18 mouse cellular contexts compared by ENCODE assay signal in genomic region chr12:72538571-72538970, GRCm38 (mm10). TPM values are rescaled to one million over a fixed set of nuclear protein-coding genes. Genes with fewer than 3 reads are reported as not detected.
DNase-seq lines count a peak whose midpoint lies in the region; ATAC-seq and TF ChIP-seq lines count a peak whose summit lies in the region.
"Had no signal": no experiment of that assay in that cellular context is flagged by ENCODE, and none has a peak within 500 bp of the region (broad histone marks: within the 10 kb centered on the region; RNA-seq: fewer than 3 reads in every experiment).

No protein-coding gene starts in this region.

- intact Hi-C loops in left cerebral cortex, postnatal 4 days (cut with DNase I), result no loop called here
- intact Hi-C loops in left cerebral cortex, adult 2 months (cut with DNase I), result loop anchor here (5.0 kb wide), 2 partner anchors 124 to 224 kb away; partner anchors contain the start of gene Dhrs7

- ATAC-seq in frontal cortex, adult (ENCODE audit: low TSS enrichment), result peak; percentile 69
- ATAC-seq in granulocyte monocyte progenitor cell, adult 5-6 weeks (replicated peaks; ENCODE audit: poor library complexity, severe bottlenecking), result no peak
- ATAC-seq: intestine, embryonic 16.5 days had no signal

- H3K27ac ChIP-seq in left cerebral cortex, adult 2 months, result no peak overlapping the region
- H3K27ac ChIP-seq: heart, adult 2 months; hindbrain, embryonic 13.5 days; kidney, postnatal 0 days; limb, embryonic 12.5 days; liver, embryonic 15.5 days; midbrain, embryonic 10.5 days had no signal

- no peak for TF ChIP-seq CTCF in left cerebral cortex, adult 2 months (IDR thresholded peaks at IDR 0.05)

- no peak overlapping the region for H3K4me3 ChIP-seq in left cerebral cortex, adult 2 months
- H3K4me3 ChIP-seq: heart, adult 2 months; hindbrain, embryonic 13.5 days; limb, embryonic 12.5 days; liver, embryonic 15.5 days; midbrain, embryonic 10.5 days had no signal

- DNase-seq in left cerebral cortex, adult 11 months (ENCODE audit: low spot score), result peak; percentile 24
- no peak for DNase-seq in left cerebral cortex, postnatal 4 days
- DNase-seq in left cerebral cortex, adult 2 months (ENCODE audit: extremely low spot score in 1 of 2, low spot score in 2 of 2), result peak; percentile 31 to 33
- peak; percentile 23 for DNase-seq in right cerebral cortex, postnatal 14 days
- no peak for DNase-seq in adrenal gland, postnatal 4 days (ENCODE audit: low spot score in 2 of 2)
- DNase-seq in cerebellum, adult 11 months, result no peak
- DNase-seq: adrenal gland, postnatal 10 days; cerebellum, postnatal 36 days; heart, adult 2 months; lung, postnatal 14 days had no signal

RNA-seq across cellular contexts. Expression of gene Pcnx4, which starts 2.4 kb away (rescaled TPM):
- total RNA-seq in left cerebral cortex, postnatal 4 days (2021), result 10 to 100 TPM; 28.5 to 31.8 TPM
- total RNA-seq in left cerebral cortex, adult 2 months (2021), result 10 to 100 TPM; 30.2 to 32.8 TPM
- 2.1 and 3.5 TPM in 2 replicates for total RNA-seq in granulocyte monocyte progenitor cell, adult 5-6 weeks (2014; fragmentation: Nextera tagmentation)
- 1.1 and 1.2 TPM in 2 replicates for total RNA-seq in granulocyte monocyte progenitor cell, adult 5-6 weeks (2017)
- 1 to 10 TPM; 8.5 to 8.9 TPM for total RNA-seq in adrenal gland, postnatal 4 days (2021)

Comparison
In these comparisons a context has a peak if more than half of its experiments do, and no peak if none do; other contexts are left out.
1. DNase-seq: peak in left cerebral cortex, adult 11 months (single experiment), left cerebral cortex, adult 2 months (2 of 2) and right cerebral cortex, postnatal 14 days (single experiment); none in left cerebral cortex, postnatal 4 days (single experiment), adrenal gland, postnatal 4 days (0 of 2) and cerebellum, adult 11 months (single experiment).